Mouse (Mus musculus): ENCODE data around the gene Arhgap30.
A peak's percentile ranks its signal among the peaks of the same experiment; 100 is the strongest.

Arhgap30 gene

DNA sequence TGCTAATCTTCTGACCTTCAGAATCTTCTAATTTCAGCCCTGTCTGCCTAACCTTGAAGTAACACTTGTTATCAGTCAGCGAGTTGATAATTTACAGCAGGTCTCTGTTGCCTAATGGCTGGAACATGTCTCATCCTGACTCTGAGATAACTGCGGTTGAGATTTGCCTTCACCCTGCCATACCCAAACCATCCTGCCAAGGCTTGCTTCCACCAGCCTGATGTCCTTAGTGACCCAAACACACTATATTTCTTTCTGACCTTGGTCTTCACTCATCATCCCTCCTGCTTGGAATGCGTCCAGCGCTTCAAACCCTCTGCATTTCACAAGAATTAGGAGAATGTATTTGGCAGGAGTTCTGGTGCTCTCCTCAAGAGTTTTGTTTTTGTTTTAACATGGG, 36.4 kb downstream of the Arhgap30 start:
- no peak for DNase-seq (ENCODE audit: low read depth, low spot score)

- no peak for DNase-seq (ENCODE audit: low read depth, low spot score)
These were observed 43.4 kb downstream of the Arhgap30 start for GRCm38 (mm10) chr1:171432158-171432557.

- no peak for DNase-seq (ENCODE audit: low read depth, low spot score)
These were observed 46.6 kb downstream of the Arhgap30 start for GRCm38 (mm10) chr1:171435288-171435814.

- no peak for DNase-seq (ENCODE audit: low read depth, low spot score)
These were observed 47.2 kb downstream of the Arhgap30 start for GRCm38 (mm10) chr1:171435974-171436373.

DNA sequence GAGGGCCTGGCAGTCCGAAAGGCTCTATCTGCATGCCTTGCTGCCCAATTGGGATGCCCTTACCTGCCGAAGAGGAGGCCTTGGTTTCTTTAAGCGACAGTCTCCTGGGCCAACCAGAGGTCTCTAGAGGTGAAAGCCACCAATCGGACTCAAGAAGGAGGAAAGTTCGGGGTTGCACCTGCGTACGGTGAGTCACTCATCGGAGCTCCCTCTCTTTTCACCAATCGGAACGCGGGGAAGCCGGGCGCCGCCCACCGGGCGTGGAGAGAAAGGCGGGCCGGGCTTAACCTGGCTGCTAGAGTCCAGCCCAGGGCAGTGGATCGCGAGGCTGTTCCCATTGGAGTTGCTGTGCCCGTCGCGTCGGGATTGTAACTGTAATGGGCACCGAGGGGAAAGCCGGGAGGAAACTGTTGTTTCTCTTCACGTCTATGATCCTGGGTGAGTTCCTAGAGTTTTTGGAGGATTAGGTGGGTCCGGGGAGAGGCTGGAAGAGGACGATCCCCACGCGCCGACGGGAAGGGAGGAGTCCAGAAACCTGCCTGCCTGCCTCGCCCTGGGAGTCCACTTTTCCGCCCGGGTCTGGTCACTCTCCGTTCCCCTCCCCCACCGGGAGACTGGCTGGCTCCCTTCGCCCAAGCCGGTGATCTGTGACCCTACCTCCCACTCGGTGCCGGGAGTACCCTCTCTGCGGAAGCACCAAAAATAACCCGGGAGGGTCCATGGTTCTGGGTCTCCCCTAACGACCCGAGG, 48.7 kb downstream of the Arhgap30 start, which contains the start of gene F11r:
Gene F11r, plus strand, starts transcription at position 272 of the 750 bp plus-strand sequence.
- DNase-seq (ENCODE audit: low read depth, low spot score): peak; percentile 77

DNA sequence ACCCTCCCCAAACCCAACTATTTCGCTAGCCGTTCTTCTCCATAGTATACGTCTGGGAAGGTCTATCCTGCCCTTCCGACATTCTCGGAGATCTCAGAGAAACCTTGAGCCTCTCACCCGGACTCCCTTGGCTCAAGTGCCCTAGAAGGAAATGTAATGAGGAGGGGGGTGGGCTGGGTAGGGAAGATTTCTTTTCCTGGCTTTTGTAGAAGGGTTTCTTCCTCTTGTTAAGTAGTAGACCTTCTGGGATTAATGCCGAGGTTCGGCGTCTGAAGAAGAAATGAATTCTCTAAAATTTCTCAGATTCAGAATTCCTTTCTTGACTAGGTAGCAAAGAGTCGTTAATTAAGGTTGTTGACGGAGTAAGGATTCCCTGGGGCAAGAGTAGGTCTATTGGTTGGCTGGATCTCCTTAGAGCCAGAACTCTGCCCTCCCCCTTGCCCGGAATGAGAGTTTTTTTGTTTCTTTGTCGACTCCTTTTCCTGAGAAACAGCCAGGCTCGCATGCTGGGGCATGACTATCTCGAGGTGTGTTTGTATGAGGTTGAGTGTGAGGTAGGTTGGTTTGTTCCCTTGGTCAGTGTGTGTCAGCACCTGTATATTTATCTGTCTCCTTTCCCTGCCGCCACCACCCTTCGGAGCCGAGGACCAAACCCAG, 49.4 kb downstream of the Arhgap30 start:
- no peak for DNase-seq (ENCODE audit: low read depth, low spot score)

DNA sequence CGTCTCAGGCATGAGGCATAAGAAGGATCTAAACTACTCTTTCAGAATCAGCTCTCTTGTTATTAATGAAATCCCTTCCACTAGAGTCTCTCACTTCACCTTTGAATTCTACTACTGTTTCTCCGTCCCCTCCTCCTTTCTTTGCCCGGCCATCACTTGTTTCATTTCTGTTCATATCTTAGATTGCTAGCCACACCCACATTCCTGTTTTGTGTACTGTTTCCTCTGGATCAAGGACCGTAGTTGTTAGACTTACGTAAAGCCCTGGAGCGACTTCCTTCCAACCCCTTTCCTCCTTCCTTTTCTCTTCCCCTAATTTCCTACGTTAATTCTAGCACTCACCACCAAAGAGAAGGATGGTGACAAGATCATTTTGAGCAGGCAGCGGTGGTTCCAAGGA, 50.3 kb downstream of the Arhgap30 start:
- no peak for DNase-seq (ENCODE audit: low read depth, low spot score)

GRCm38 (mm10) chr1:171440025-171440725, 51.4 kb downstream of the Arhgap30 start:
- no peak for DNase-seq (ENCODE audit: low read depth, low spot score)

DNA sequence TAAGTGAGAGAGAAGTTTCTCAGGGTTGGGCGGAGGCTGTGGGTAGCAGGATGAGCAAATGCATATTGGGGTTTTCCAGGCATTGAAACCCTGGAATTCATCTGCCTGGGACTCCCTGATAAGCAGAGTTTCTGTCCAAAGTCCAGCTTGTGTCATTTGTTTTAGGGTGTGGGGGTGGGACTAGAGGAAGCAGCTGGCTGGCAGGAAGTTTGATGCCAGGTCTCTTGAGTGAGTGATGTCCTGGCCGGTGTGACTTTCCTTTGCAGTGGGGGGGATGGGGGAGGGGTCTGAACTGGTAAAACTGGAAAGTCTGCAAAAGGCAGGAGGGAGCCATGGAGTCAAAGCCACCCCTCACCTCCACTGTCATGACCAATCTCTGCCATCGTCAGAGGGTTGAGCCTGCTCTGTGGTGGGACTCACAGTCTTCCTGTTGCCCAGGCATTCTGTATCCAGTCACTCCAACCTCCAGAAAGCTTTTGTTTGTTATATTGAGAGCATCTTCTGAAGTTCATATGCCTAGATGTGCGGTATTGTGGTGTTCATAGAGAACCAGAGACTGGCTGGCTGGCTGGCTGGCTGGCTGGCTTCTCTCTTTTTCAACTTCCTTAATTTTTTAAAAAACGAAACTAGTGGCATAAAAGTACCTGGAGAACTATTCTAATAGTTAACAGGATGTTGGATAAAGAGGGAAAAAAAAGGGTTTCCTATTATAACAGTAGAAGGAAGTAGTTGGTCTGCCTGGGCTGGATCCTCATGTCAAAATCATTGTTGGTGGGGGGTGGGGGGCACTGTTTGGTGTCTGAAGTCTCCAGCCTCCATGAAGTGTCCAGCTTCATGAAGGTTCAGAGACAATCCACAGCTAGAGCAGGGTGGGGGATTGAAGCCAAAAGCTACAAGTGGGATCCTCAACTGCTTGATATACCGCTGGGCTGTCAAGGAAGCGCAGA, 53.0 kb downstream of the Arhgap30 start:
- DNase-seq (ENCODE audit: low read depth, low spot score): no peak

GRCm38 (mm10) chr1:171442413-171442760, 53.6 kb downstream of the Arhgap30 start:
- DNase-seq (ENCODE audit: low read depth, low spot score): no peak

GRCm38 (mm10) chr1:171445050-171445449, 56.3 kb downstream of the Arhgap30 start:
- DNase-seq (ENCODE audit: low read depth, low spot score): no peak

DNA sequence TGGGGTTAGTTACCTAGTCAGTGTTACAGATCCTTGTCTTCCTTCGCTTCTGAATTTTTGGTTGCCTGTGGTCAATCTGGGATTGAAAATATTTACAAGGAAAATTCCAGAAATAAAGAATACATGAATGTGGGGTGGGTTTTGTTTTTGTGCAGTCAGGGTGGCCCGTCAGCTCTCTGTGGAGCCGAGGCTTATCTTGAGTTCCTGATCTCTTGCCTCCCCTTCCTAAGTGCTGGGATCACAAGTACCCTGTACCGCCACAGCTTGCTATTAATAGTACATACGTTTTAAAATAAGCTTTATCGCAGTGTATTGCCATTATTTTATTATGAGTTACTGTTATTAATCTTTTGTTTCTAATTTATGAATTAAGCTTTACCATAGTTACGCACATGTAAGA, 58.1 kb downstream of the Arhgap30 start:
- DNase-seq (ENCODE audit: low read depth, low spot score): no peak

- no peak for DNase-seq (ENCODE audit: low read depth, low spot score)
These were observed 58.9 kb downstream of the Arhgap30 start for GRCm38 (mm10) chr1:171447692-171448091.

GRCm38 (mm10) chr1:171450062-171450461, 61.3 kb downstream of the Arhgap30 start:
- DNase-seq (ENCODE audit: low read depth, low spot score): no peak

DNA sequence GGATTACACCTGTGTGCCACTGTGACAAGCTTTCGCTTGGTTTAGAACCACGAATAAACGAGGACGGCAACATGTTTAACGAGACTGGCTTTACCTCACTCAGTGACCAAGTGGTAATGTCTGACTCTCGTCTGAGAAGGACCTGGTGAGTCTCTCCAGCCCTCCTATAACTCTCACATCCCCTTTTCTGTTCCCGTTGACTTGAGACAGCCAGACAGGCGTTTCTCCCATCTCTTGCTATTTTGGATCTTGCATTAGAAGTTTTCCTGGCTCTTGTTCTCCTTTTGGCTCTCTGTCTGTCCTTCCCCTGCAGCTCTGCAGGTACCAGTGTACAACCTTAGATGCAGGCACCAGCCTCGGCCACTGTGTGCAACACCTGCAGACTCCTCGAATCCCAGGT, 62.2 kb downstream of the Arhgap30 start:
- DNase-seq (ENCODE audit: low read depth, low spot score): no peak

- DNase-seq (ENCODE audit: low read depth, low spot score): no peak
These were observed 63.8 kb downstream of the Arhgap30 start for GRCm38 (mm10) chr1:171452522-171452921.

DNA sequence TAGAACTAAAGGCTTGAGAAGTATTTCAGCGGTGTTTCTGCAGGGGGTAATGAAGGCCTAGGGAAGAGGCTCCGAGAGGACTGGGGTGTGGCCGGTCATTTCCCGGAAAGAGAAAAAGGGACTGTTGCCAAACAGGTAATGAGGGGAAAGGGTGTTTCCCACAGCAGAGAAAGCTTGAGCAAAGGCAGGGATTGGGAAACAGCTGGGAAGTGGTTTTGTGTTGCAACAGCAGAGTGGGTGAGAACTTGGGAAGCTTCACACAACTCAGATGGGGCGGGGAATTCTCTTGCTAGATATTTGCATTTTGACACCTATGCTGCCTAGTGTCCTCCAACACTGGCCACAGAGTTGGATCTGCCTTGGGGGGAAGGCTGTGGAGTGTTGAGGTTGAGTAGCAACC, 64.2 kb downstream of the Arhgap30 start:
- DNase-seq (ENCODE audit: low read depth, low spot score): no peak

DNA sequence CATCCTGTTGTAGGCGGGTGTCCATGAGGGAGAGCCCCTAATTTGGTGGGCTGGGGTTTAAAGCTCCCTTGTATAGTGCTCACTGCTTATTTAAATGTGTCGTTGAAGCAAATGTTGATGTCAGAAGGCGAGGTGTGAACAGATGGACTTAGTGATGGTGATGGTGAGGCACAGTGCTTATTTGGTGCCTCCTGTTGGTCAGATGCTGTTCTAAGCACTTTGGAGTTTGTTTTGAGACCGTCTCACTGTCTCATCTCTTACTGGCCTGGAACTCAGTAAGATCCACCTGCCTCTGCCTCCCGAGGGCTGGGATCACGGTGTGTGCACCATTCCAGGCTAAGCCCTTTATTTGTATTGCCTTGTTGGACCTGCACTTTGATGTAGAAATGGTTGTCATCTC, 66.2 kb downstream of the Arhgap30 start:
- peak; percentile 12 for DNase-seq (ENCODE audit: low read depth, low spot score)

GRCm38 (mm10) chr1:171457568-171457967, 68.8 kb downstream of the Arhgap30 start:
- no peak for DNase-seq (ENCODE audit: low read depth, low spot score)

DNA sequence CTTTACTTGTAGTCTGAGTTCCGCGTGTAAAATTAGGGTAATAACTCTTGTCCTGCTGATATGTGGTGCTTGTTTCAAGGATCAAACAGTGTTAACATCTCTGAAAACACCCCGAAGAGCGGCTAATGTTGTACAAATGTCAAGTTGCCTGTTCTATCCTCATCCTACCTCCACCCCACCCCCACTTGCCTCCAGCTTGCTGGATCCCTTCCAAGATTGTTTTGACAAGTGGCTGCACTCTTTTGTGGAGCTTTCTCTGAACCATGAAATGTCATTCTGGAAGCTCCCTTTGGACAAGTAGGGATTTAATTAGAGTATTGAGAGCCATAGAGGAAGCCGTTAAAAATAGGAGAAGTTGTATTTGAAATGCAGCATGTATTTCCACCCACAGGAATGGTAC, 71.0 kb downstream of the Arhgap30 start:
- no peak for DNase-seq (ENCODE audit: low read depth, low spot score)
